Mouse (Mus musculus): ENCODE data around the gene Kazn. TPM values are rescaled to one million over a fixed set of nuclear protein-coding genes. Genes with fewer than 3 reads are reported as not detected.
A peak's percentile ranks its signal among the peaks of the same experiment; 100 is the strongest.

Gene Kazn
- total RNA-seq, 1 experiment from 2014 or later, result 6.3 TPM

DNA sequence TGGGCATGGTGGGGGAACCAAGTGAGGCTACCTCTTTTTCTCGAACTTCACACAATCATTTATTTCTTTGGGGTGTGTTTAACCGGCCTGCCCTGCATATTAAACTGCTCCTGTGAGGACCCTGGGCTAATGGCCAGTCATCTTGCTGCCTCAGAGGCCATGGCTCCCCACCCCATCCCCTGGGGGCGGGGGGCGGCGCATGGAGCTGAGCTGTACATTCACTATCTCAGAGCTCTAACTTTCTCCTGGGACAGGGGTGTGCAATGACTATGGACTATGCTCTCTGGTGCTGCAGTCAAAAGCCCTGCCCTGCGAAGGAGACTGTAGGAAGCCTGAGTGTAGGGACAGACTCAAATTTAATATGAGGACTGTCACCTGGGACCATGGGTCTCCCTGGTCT lies 22.2 kb downstream of the Kazn start:
- ATAC-seq (replicated peaks in 1 of 2; ENCODE audit: insufficient read depth in 1 of 2, low FRiP score in 2 of 2, low TSS enrichment in 1 of 2, low read depth in 1 of 2, poor library complexity in 2 of 2, severe bottlenecking in 2 of 2), result no peak

GRCm38 (mm10) chr4:142215760-142216159 lies 23.4 kb downstream of the Kazn start:
- ATAC-seq (replicated peaks in 1 of 2; ENCODE audit: insufficient read depth in 1 of 2, low FRiP score in 2 of 2, low TSS enrichment in 1 of 2, low read depth in 1 of 2, poor library complexity in 2 of 2, severe bottlenecking in 2 of 2), result no peak

- ATAC-seq (replicated peaks in 1 of 2; ENCODE audit: insufficient read depth in 1 of 2, low FRiP score in 2 of 2, low TSS enrichment in 1 of 2, low read depth in 1 of 2, poor library complexity in 2 of 2, severe bottlenecking in 2 of 2), result no peak
These were observed 24.7 kb downstream of the Kazn start for GRCm38 (mm10) chr4:142214532-142214931.

GRCm38 (mm10) chr4:142212425-142212824 lies 26.8 kb downstream of the Kazn start:
- no peak for ATAC-seq (replicated peaks in 1 of 2; ENCODE audit: insufficient read depth in 1 of 2, low FRiP score in 2 of 2, low TSS enrichment in 1 of 2, low read depth in 1 of 2, poor library complexity in 2 of 2, severe bottlenecking in 2 of 2)

- ATAC-seq (replicated peaks in 1 of 2; ENCODE audit: insufficient read depth in 1 of 2, low FRiP score in 2 of 2, low TSS enrichment in 1 of 2, low read depth in 1 of 2, poor library complexity in 2 of 2, severe bottlenecking in 2 of 2), result peak; percentile 61 to 74
These were observed 29.3 kb downstream of the Kazn start for GRCm38 (mm10) chr4:142209884-142210283.

DNA sequence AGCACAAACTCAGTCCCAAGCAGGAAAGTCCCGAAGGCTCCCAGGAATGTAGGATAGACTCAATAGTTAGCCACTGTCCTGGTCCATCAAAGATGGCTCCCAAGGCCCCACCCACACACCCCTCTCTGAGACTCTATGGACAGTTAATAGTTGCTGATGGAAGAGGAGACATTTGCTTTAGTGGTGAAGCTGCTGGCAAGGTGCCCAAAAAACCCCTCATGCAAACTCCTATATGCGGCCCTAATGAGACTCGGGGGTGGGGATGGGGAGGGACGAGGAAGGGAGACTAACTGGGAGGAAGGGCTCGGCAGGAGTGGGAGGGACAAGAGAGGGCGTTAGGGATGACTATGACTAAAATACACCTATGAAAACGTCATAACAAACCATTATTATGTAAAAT lies 29.7 kb downstream of the Kazn start:
- no peak for ATAC-seq (replicated peaks in 1 of 2; ENCODE audit: insufficient read depth in 1 of 2, low FRiP score in 2 of 2, low TSS enrichment in 1 of 2, low read depth in 1 of 2, poor library complexity in 2 of 2, severe bottlenecking in 2 of 2)

DNA sequence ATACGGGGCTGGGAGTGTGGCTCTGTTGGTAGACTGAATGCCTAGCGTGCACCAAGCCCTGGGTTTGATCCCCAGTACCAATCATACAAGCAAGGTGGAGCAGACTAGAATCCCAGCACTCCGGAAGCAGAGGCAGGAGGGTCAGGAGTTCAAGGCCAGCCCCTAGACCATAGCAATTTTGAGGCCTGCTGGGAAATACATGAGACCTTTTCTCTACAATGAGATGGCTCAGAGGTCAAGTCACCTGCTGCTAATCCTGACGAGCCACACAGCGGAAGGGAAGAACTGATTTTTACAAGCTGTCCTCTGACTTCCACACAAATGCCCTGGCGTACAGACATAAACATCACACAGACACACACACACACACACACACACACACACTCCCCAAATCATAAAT lies 33.5 kb downstream of the Kazn start:
- no peak for ATAC-seq (replicated peaks in 1 of 2; ENCODE audit: insufficient read depth in 1 of 2, low FRiP score in 2 of 2, low TSS enrichment in 1 of 2, low read depth in 1 of 2, poor library complexity in 2 of 2, severe bottlenecking in 2 of 2)

DNA sequence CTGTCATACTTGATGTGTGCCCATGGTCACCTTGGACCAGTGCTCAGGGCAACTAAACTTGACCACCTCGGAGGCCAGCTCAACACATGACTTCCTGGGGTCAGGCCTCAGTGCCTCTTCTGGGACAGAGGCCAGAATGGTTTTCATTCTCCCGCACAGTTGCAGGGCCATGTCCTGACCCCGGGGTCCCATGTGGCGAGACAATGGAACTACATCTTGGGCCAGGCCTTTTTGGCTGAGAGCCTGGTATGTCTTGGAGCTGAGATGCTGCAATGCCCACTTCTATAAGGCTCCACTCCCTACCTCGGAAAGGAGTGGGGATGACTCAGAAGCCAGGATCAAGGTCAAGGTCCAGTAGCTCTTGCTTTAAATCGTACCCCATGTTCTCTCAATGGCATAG lies 42.6 kb downstream of the Kazn start:
- ATAC-seq (replicated peaks in 1 of 2; ENCODE audit: insufficient read depth in 1 of 2, low FRiP score in 2 of 2, low TSS enrichment in 1 of 2, low read depth in 1 of 2, poor library complexity in 2 of 2, severe bottlenecking in 2 of 2), result peak in 1 of 2 experiments; percentile 47; a peak in 1 of 4 replicates

DNA sequence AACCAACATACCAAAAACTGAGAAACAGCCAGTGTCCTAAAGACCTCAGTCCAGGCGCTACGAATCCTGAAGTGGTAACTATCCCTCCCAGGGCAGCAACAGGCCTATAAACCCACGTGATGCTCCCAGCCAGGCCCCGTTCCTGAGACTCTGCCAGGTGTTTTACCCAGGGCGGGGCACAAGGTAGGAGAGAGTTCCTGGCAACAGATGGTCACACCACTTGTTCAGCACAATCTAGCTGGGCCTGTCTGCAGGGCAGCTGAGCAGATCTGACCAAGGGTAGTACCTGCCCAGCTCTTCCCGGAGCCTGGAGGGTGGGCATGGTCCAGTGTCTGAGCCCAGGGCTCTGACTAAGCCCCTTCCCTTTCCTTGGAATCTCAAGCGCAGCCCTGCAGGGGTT lies 45.4 kb downstream of the Kazn start:
- ATAC-seq (replicated peaks in 1 of 2; ENCODE audit: insufficient read depth in 1 of 2, low FRiP score in 2 of 2, low TSS enrichment in 1 of 2, low read depth in 1 of 2, poor library complexity in 2 of 2, severe bottlenecking in 2 of 2), result no peak

DNA sequence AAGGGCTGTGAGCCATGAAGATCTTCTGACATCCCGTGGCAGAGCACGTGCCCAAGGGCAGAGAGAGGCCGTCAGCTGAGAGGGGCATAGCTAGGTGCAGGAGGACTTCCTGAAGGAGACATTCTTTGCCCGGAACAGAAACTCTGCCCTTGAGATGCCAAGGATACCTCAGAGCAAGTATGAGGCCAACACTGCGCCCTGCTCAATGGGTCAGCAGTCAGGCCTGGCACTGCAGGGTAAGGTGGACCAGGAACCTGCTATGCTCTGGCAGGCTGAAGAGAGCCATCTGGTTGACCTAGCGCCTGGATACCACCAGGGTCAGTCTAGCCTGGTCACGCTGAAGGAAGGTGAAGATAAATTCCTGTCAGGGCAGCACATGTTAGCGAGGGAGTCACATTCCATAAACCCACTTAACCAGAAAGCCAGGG lies 46.0 kb downstream of the Kazn start:
- no peak for ATAC-seq (replicated peaks in 1 of 2; ENCODE audit: insufficient read depth in 1 of 2, low FRiP score in 2 of 2, low TSS enrichment in 1 of 2, low read depth in 1 of 2, poor library complexity in 2 of 2, severe bottlenecking in 2 of 2)

GRCm38 (mm10) chr4:142189960-142190359 lies 49.2 kb downstream of the Kazn start:
- ATAC-seq (replicated peaks in 1 of 2; ENCODE audit: insufficient read depth in 1 of 2, low FRiP score in 2 of 2, low TSS enrichment in 1 of 2, low read depth in 1 of 2, poor library complexity in 2 of 2, severe bottlenecking in 2 of 2), result no peak

DNA sequence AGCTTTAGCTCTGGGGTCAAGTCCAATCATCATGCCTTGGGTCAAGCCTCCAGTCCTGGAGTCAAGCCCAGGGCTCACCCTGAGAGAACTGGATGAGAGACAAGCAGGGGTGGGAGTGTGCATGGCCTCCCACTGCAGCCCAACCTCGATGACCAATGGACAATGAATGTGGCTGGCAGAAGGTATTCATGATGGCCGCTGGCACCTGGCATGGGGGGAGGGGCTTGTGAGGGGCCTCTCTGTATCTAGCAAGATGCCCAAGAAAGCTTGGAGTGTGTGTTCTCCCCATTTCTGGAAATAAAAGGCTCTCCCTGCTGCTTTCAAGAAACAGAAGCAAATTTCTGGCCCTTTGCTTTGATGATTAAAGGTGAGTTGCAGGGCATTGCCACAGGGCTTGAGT lies 50.7 kb downstream of the Kazn start:
- no peak for ATAC-seq (replicated peaks in 1 of 2; ENCODE audit: insufficient read depth in 1 of 2, low FRiP score in 2 of 2, low TSS enrichment in 1 of 2, low read depth in 1 of 2, poor library complexity in 2 of 2, severe bottlenecking in 2 of 2)

- no peak for ATAC-seq (replicated peaks in 1 of 2; ENCODE audit: insufficient read depth in 1 of 2, low FRiP score in 2 of 2, low TSS enrichment in 1 of 2, low read depth in 1 of 2, poor library complexity in 2 of 2, severe bottlenecking in 2 of 2)
These were observed 53.0 kb downstream of the Kazn start for GRCm38 (mm10) chr4:142186155-142186554.

DNA sequence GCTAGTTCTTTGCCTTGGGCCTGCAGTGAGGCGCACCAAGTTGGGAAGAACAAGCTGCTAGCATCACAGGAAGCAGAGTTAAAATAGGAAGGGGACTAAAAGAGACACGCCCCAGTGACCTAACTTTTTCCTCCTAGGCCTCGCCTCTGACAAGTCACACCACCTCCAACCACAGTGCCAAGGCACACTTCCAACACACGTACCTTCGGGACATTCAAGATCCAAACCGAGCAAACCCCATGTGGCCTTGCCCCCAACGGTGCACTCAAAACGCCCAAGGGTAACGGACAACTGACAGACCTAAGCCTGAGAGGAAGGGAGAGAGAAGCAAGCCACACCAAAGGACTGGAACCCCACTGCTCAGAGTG lies 53.7 kb downstream of the Kazn start:
- ATAC-seq (replicated peaks in 1 of 2; ENCODE audit: insufficient read depth in 1 of 2, low FRiP score in 2 of 2, low TSS enrichment in 1 of 2, low read depth in 1 of 2, poor library complexity in 2 of 2, severe bottlenecking in 2 of 2), result no peak

DNA sequence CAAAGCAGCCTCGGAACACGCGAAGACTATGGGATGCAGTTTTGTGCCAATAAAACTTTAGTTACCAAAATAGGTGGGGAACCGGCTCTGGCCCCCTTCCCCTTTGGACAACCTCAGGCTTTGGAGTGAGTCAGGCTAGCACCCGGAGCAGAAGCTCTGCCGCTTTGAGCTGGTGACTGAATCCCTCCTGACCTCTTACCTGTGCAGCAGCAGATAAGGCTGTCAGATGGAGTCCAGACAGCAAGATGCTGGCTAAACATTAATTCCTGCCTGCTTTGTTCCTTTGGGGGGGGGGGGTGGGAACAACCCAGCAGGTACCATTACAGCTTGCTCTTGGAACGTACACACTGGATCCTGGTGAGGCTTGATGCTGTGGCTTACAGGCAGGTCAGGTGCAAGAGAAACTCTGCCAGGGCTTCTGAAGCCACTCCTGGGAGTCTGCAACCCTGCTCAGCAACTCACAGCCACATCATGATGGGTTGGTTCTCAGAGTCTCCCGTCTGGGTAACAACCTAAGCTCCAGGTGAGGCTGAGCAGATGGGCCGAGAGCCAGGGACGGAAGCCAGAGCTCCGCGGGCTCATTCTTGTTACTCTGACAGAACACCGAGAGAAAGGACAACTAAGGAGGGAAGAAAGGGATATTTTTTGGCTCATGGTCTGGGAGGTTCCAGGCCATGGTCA lies 54.2 kb downstream of the Kazn start:
- ATAC-seq (replicated peaks in 1 of 2; ENCODE audit: insufficient read depth in 1 of 2, low FRiP score in 2 of 2, low TSS enrichment in 1 of 2, low read depth in 1 of 2, poor library complexity in 2 of 2, severe bottlenecking in 2 of 2), result no peak

DNA sequence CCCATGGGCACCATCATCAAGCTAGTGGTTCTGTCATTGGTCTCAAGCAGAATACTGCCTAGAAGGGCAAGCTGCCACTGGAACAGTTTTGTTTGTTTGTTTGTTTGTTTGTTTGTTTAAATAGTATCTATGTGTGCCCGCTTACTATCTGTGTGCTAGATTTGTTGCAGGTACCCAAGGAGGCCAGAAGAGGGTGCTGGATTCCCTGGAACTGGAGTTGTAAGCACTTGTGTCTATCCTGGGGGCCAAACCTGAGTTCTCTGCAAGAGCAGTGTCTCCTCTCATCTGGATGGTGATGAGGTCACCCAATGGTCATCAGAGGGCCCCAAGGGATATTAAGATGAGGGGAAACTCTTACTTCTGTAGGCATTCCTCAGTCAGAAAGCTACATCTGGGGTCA lies 55.6 kb downstream of the Kazn start:
- no peak for ATAC-seq (replicated peaks in 1 of 2; ENCODE audit: insufficient read depth in 1 of 2, low FRiP score in 2 of 2, low TSS enrichment in 1 of 2, low read depth in 1 of 2, poor library complexity in 2 of 2, severe bottlenecking in 2 of 2)

DNA sequence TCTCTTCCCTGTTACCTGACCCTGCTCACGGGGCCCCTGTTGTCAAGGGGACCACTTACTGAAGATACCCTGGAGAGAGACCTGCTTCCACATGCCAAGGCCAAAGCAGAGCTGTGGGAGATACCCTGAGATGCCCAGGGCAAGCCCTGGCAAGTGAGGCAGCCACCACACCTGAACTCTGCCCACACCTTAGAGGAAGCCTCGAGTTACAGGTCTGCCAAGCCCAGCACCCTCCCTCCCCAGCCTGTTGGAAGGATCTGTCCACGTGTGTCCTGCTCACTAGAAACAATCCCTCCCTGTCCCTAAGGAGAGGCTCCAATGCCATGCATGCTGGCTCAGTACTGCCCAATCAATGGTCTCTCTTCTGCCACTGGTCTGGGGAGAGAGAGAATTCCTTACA lies 56.2 kb downstream of the Kazn start:
- ATAC-seq (replicated peaks in 1 of 2; ENCODE audit: insufficient read depth in 1 of 2, low FRiP score in 2 of 2, low TSS enrichment in 1 of 2, low read depth in 1 of 2, poor library complexity in 2 of 2, severe bottlenecking in 2 of 2), result no peak

GRCm38 (mm10) chr4:142181646-142182045 lies 57.6 kb downstream of the Kazn start:
- no peak for ATAC-seq (replicated peaks in 1 of 2; ENCODE audit: insufficient read depth in 1 of 2, low FRiP score in 2 of 2, low TSS enrichment in 1 of 2, low read depth in 1 of 2, poor library complexity in 2 of 2, severe bottlenecking in 2 of 2)

DNA sequence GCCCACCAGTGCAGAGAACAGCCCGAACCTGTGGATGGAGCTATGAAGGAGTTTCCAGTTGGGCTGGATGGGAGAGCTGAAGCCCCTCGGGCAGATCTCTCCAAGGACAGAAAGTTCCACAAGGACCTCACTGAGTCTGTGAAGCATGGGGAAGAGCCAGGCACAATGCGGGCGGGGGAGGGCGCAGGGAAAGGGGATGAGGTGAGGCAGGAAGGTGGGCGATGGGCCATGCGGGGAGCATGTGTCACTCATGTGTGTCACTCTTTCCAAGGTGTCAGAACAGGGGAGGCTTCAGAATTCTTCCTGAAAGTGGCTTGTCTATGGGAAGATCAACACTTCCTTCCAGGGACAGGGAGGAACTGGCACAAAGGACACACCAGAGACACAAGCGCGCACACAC lies 58.3 kb downstream of the Kazn start:
- no peak for ATAC-seq (replicated peaks in 1 of 2; ENCODE audit: insufficient read depth in 1 of 2, low FRiP score in 2 of 2, low TSS enrichment in 1 of 2, low read depth in 1 of 2, poor library complexity in 2 of 2, severe bottlenecking in 2 of 2)

Measured in hematopoietic stem cell, adult 5-6 weeks (primary cell).